Mouse (Mus musculus) gastrocnemius, adult 2 months (tissue): ENCODE measurements around the gene Abhd16b. TPM values are rescaled to one million over a fixed set of nuclear protein-coding genes. Genes with fewer than 3 reads are reported as not detected.
"Not testable (repeated sequence)": the region's sequence is repeated elsewhere in the genome, so short reads cannot be mapped to it uniquely, and the experiment has no call there.

ENCODE experiments used
- DNase-seq: peaks from one replicate; pipeline ENCODE4 v3.0.0; 2022
- H3K27ac ChIP-seq: fragments of 200-600 bp; 2 replicates; pipeline ENCODE4 v1.8.1; 2022; ENCODE audit warnings: mild to moderate bottlenecking
- H3K4me3 ChIP-seq: fragments of 200-600 bp; 2 replicates; pipeline ENCODE4 v1.8.1; 2022; ENCODE audit warnings: mild to moderate bottlenecking, moderate library complexity
- CTCF ChIP-seq: fragments of 200-600 bp; IDR thresholded peaks from 2 replicates; pipeline ENCODE4 v1.8.1; 2022; ENCODE audit warnings: antibody characterized with exemption, mild to moderate bottlenecking, moderate library complexity
- intact Hi-C: fragments of 180-260 bp; cut with DNase I; formaldehyde crosslinking; loops from one replicate; pipeline ENCODE4 v1.15.1; 2025
- total RNA-seq, 2 experiments: library from RNA; stranded (reverse); gene quantifications; 2 replicates each; pipeline ENCODE4 v1.2.3; 2021

Gene Abhd16b
- total RNA-seq, 2 experiments from 2014 or later = not detected

- intact Hi-C loops = no loop called here
- no peak for TF ChIP-seq CTCF
- H3K4me3 ChIP-seq = no peak overlapping the region
- no peak for DNase-seq
- H3K27ac ChIP-seq = no peak overlapping the region
These were observed 800 bp upstream of the Abhd16b start for GRCm38 (mm10) chr2:181492206-181492605.

GRCm38 (mm10) chr2:181494266-181494945 is 1.4 kb downstream of the Abhd16b start:
- Histone ChIP-seq H3K27ac (no peak overlapping the region), H3K4me3 (no peak overlapping the region)
- intact Hi-C loops = loop anchor here (2.0 kb wide), 2 partner anchors 32 to 102 kb away; no protein-coding TSS in a partner anchor
- DNase-seq = no peak
- TF ChIP-seq CTCF = no peak

GRCm38 (mm10) chr2:181495845-181496244 is 2.8 kb downstream of the Abhd16b start:
- DNase-seq, H3K4me3 ChIP-seq: not testable (repeated sequence)
- peak overlapping the region; percentile 98 for H3K27ac ChIP-seq
- intact Hi-C loops = loop anchor here (2.0 kb wide), 2 partner anchors 33 to 103 kb away; no protein-coding TSS in a partner anchor

DNA sequence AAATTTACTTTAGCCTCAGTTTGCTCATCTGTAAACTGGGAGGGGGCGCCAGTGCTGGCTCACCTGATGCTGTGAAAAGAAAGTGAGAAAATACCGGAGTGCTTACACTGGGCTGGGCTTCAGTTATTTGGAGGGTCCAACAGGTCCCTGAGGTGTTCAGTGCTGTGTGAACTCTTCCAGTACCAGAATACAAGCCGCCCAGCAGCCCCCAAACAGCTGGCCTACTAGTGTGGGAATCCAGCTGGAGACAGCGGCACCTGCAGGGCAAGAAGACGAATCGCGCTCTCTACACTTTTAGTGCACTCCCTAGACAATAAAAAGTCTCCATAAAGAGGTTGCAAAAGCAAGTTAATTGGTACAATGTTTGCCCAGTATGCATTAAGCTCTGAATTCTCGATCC is 3.3 kb downstream of the Abhd16b start:
- intact Hi-C loops = no loop called here

GRCm38 (mm10) chr2:181496831-181497547 is 4.0 kb downstream of the Abhd16b start, which contains the start of gene Tpd52l2:
Gene Tpd52l2 (plus strand): TSS chr2:181497142.
- peak; percentile 95 for DNase-seq
- no peak for TF ChIP-seq CTCF

More for the DNA sequence above, 3.3 kb downstream of the Abhd16b start:
- DNase-seq = peak; percentile 72
- TF ChIP-seq CTCF = peak; percentile 74
- peak overlapping the region; percentile 93 for H3K4me3 ChIP-seq
- H3K27ac ChIP-seq = peak overlapping the region; percentile 98

GRCm38 (mm10) chr2:181497548-181497875 is 4.5 kb downstream of the Abhd16b start:
- peak overlapping the region; percentile 93 for H3K4me3 ChIP-seq
- H3K27ac ChIP-seq = peak overlapping the region; percentile 98
- no peak for TF ChIP-seq CTCF
- intact Hi-C loops = loop anchor here (1.0 kb wide), 1 partner anchor 86 kb away; no protein-coding TSS in a partner anchor
- DNase-seq = peak; percentile 77

More at GRCm38 (mm10) chr2:181496831-181497547, 4.0 kb downstream of the Abhd16b start, which contains the start of gene Tpd52l2:
- Histone ChIP-seq H3K4me3 (peak within 1 kb of the TSS; percentile 93), H3K27ac (peak within 1 kb of the TSS; percentile 98)
- intact Hi-C loops = loop anchor here (1.0 kb wide), 1 partner anchor 86 kb away; no protein-coding TSS in a partner anchor

DNA sequence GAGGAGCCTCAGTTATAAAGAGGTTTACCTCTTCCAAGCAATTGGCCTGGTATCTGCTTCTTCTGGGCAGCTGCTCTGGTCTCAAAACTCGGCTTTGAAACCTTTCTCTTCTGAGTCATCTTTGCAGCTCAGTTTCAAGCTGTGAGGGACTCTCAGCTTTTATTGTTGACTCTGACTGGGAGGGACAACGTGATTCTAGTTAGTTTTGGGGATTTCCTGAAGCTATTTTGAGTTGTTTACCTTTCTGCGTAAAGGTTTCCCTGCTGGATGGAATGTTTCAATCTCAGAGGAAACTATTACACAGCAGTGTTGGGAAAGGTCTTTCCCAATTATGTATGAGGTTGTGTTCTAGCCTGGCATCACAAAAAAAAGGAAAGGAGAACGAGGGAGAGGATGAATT is 5.6 kb downstream of the Abhd16b start:
- intact Hi-C loops = no loop called here
- Histone ChIP-seq H3K4me3 (peak overlapping the region; percentile 93), H3K27ac (peak overlapping the region; percentile 51)
- DNase-seq = no peak
- TF ChIP-seq CTCF = no peak

DNA sequence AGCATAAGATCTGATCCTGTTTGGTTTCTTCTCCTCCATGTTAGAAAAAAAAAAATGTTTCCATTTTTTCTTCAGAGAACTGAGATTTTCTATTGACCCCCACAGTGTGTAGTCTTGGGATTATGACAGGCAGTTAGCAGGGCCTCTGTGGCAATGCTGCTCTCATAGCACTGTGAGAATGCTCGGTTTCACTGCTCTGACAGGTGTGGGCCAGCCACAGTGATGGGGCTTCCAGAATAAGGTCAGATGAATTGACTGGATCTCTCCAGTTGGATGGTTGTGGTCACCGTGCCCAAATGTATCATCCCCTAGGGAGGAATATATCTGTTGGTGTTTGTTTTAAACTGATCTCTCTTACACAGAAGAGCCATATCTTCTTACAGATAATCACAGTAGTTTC is 16.2 kb downstream of the Abhd16b start:
- Histone ChIP-seq H3K27ac (no peak overlapping the region), H3K4me3 (no peak overlapping the region)
- TF ChIP-seq CTCF = no peak
- DNase-seq = no peak
- intact Hi-C loops = no loop called here

DNA sequence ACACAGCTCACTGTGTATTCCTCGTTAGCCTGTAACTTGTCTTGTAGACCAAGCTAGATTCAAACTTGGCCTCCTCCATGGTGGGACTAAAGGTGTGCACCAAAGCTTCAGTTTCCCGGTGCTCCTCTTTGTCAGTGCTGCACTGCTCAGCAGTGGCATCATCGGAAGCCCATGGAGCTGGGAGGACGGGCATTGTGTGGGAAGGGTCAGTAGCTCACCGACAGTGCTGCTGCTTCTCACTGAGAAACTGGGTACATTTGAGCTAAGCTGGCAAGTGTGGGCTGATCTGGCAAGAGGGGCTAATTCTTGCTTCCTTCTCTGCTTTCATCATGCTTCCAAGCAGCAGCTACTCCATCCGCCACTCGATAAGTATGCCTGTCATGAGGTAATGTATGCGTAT is 18.2 kb downstream of the Abhd16b start:
- H3K27ac ChIP-seq = no peak overlapping the region
- no peak for DNase-seq
- TF ChIP-seq CTCF = no peak
- intact Hi-C loops = no loop called here
- H3K4me3 ChIP-seq = no peak overlapping the region

- TF ChIP-seq CTCF = no peak
- DNase-seq = no peak
- intact Hi-C loops = no loop called here
- Histone ChIP-seq H3K27ac (peak overlapping the region; percentile 99), H3K4me3 (peak overlapping the region; percentile 100)
These were observed 26.2 kb downstream of the Abhd16b start for GRCm38 (mm10) chr2:181519201-181519600.

DNA sequence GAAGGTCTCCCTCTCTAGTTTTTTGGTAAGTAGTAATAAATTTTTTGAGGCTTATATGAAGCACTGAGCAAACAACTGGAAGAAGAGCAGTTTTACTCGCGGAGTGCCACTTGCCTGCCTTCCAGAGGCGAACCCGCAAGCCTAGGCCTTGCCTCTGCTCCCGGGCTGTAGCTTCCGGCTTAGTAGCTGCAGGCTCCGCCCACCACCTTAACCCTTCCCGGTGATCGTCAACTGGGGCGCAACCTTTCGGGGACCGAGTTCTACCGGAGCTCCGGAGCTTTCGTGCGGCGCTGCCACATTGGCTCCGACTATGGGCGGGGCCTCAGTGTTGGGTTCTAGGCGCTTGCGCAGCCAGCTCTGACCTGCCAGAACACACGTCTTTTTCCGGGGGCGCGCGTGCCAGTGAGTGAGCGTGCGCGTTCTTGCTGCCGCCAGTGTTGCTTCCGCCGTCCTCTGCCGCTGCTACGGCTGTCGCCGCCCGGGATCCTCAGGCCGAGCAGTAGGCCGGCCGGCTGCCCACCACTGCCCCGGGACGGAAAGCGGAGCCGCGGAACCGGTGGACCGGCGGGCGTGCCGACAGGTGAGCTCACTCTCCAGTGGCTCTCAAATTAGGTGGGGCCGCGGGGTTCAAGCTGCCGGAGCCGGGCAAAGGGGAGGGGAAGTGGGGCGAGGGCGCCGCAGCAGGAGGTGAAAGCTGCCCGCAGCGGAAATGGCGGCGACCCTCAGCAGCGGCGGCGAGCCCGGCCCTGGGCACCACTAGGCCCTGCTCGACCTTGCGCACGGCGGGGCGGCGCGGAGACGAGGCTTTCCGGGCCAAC is 27.3 kb downstream of the Abhd16b start, which contains the start of gene Dnajc5:
Gene Dnajc5 (plus strand): TSS at position 368 of the 818 bp plus-strand sequence.
- peak; percentile 99 for DNase-seq
- peak within 1 kb of the TSS; percentile 100 for H3K4me3 ChIP-seq
- peak within 1 kb of the TSS; percentile 99 for H3K27ac ChIP-seq
- intact Hi-C loops = no loop called here
- TF ChIP-seq CTCF = no peak

GRCm38 (mm10) chr2:181520936-181521227 is 27.9 kb downstream of the Abhd16b start:
- Histone ChIP-seq H3K27ac (peak overlapping the region; percentile 99), H3K4me3 (peak overlapping the region; percentile 100)
- no peak for TF ChIP-seq CTCF
- intact Hi-C loops = no loop called here
- DNase-seq = no peak
